Mouse (Mus musculus): ENCODE data around the gene Adgrl4.

Gene Adgrl4

DNA sequence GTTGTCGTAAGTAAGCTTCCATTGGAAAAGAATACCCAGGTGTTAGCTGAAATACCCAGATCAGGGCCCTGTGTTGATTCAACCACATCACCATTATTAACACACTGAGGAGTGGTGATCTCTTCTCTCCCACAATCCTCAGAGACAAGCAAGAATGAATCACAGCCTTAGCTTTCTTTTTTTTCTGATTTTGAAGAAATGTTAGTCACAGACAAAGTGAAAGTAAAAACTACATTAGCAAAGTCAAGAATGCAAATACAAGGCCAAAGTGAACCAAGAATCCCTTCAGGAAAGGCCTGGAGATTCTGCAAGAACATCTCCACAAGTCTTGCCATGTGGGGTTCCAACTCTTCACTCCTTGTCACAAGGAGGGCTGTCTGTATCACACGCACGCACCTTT lies 67.9 kb downstream of the Adgrl4 start:
- no peak for DNase-seq (ENCODE audit: low spot score)

DNA sequence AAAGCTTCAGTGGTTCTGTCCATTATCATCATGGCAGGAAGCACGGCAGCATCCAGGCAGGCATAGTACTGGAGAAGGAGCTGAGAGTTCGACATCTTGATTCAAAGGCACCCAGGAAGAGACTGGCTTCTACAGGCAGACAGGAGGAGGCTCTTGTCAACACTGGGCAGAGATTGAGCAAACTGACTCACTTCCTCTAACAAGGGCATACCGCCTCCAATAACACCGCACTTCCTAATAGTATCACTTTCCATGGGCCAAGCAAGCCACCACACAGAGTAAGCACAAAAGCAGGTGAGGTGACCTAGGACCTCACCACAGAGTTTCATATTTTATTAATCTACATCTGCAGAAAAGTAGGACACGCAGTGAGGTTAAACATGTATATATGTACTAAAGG lies 73.5 kb downstream of the Adgrl4 start:
- no peak for DNase-seq (ENCODE audit: low spot score)

DNA sequence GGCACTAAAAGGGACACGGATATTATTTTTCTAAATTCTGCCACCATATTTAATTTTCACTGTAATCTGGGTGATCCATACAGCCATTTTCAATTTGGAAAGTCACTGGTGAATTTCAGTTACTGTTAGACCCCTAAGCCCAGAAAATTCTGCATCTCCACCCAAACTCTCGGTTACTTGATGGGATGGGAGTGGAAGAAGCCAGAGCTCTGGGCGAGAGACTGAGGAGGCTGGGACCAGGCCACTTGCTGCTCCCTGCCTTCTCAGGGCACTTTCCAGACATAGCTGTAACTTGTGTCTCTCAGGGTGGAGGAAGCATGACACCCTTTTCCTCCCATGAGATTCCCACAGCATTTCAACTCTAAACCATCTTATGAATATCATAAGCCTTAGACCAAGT lies 109.5 kb downstream of the Adgrl4 start:
- no peak for DNase-seq (ENCODE audit: low spot score)

DNA sequence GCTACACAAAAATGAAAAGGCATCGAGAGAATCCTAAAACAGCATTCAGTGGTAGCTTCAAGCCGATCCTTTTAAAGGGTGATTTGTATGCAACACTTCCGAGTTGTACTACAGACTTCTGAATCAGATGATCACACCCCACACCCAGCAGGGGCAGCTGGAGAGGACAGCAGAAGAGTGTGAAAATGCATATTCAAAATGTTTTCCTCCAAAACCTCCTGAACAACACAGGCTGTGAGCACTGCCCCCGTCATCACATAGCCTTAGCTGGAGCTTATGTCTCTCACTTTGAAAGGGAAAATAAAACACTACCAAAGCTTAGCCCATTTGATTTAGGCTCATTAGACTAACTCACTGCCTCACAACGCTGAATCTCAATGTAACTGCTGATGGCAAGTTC lies 113.3 kb downstream of the Adgrl4 start:
- DNase-seq (ENCODE audit: low spot score) = no peak

DNA sequence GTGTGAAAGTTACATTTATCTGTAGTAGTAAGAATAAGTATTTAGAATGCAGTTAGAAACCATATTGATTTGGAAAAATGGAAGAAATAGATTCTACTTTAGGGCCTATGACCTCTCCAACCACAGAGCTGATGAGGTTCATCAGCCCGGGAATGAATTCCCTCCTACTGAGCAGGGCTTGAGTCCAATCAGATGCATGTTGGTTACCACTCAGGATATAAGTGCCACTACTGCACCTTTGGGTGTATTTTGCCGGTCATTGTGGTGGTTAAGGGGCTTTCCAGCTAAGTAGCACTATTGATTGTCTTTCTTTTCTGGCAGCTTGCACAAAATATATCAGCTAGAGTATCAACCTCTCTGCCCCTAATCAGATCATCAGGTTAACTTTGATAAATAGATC lies 118.9 kb downstream of the Adgrl4 start:
- DNase-seq (ENCODE audit: low spot score) = no peak

DNA sequence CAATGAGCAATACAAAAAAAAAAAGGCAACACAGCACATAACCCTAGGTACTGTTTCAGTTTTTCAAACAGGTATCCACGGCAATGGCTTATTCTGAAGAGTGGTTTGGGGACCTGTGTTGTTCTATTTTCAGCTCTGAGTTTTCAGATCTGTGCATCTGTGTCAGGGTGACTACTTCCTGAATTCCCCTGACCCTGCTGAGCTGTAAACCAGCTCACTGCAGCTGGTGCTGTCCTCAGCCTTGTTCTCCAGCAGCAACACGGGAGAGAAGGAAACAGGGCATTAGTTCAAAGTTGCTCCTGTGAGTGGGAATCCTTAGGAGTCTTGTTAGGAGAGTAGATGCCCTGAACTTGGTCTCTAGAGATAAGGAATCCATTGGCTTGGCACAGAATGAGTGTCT lies 119.4 kb downstream of the Adgrl4 start:
- DNase-seq (ENCODE audit: low spot score) = no peak

- no peak for DNase-seq (ENCODE audit: low spot score)
Measured at GRCm38 (mm10) chr3:151557607-151558006, 119.9 kb downstream of the Adgrl4 start.

DNA sequence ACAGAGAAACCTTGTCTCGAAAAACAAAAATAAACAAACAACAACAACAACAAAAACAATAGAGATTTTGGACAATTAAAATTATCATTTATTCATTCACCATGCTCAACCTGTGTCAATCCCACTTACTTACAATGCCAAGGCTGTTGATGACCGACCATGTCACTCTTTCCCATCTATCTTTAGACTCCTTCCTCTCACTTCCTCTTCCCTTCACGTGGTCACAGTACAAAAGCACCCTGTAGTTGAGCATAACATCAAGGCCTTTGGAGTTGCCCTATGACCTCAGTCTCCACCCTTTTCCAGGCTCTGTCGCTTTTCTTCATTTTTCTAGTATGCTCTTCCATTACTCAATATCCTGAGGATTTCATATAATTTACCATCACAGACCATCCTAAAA lies 120.7 kb downstream of the Adgrl4 start:
- no peak for DNase-seq (ENCODE audit: low spot score)

GRCm38 (mm10) chr3:151565664-151566621 lies 128.3 kb downstream of the Adgrl4 start:
- no peak for DNase-seq (ENCODE audit: low spot score)

DNA sequence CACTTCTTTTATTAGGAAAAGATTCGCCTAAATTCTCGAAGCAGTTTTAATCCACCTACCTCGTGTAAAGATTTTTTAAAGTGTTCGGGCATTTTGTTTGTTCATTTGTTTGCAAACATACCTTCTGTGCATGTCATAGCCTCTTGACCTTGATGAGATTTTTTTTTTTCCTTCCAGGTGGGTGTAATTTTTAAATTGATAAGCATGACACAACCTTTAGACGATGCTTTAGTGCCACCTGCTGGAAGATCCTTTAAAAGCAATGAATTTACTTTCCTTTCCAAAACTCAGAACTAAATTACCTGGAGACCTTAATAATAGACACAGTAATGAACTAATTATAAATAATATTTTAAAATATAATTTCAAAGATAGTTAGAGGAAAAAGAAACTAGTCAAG lies 128.9 kb downstream of the Adgrl4 start:
- no peak for DNase-seq (ENCODE audit: low spot score)

DNA sequence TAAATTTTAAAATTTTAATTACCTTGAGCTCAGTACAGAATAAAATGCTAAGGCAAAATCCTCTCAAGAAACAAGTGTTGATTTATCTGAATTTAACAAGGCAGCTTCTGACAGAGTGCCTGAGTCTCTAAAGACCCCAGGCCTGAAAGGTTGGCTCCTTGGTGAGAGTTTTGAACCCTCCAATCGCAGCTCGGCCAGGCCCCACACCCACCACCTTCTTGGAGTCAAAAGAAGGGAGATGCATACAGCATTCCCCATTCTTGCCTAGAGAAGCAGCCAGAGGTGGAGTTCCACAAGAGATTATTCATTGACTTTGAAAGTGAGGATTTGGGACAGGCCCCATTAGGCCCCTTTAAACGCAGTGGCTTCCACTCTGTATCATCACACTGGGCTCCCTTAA lies 129.9 kb downstream of the Adgrl4 start:
- DNase-seq (ENCODE audit: low spot score) = no peak

- DNase-seq (ENCODE audit: low spot score) = no peak
Measured at GRCm38 (mm10) chr3:151572089-151572488, 134.4 kb downstream of the Adgrl4 start.

- no peak for DNase-seq (ENCODE audit: low spot score)
Measured at GRCm38 (mm10) chr3:151575292-151575691, 137.6 kb downstream of the Adgrl4 start.

GRCm38 (mm10) chr3:151576155-151576554 lies 138.5 kb downstream of the Adgrl4 start:
- DNase-seq (ENCODE audit: low spot score) = no peak

DNA sequence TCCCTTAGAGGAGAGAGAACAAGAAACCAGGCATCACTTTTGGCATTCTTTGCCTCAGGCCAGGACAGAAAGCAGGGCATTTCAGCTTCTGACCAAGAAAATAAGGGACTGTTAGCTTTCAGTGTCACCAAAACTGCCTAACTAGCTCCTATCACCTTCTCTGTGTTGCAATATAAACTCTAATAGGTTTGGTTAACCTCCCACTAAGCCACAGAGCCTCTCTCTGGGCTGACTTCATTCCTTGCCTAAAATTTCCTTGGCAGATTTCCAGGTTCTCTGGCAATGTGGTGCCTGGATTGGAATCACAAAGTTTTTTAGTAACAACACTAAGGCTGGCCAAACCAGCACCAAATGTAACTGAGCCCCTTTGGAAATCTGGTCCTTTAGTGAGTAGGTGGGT lies 154.2 kb downstream of the Adgrl4 start:
- DNase-seq (ENCODE audit: low spot score) = no peak
